Mouse (Mus musculus) midbrain, postnatal 0 days (tissue): ENCODE measurements around the gene Pp2d1. TPM values are rescaled to one million over a fixed set of nuclear protein-coding genes. Genes with fewer than 3 reads are reported as not detected.

Source experiments
- ATAC-seq: fragments of 200-750 bp; cut with Nextera tagmentation; 2 replicates; pipeline ENCODE4 v1.8.0; 2017; ENCODE audit warnings: moderate number of reproducible peaks, mild to moderate bottlenecking, moderate TSS enrichment, moderate library complexity; ENCODE audit not compliant: low FRiP score
- DNase-seq: peaks from one replicate; pipeline ENCODE4 v3.0.0-alpha.2; 2015; ENCODE audit warnings: low spot score
- H3K27ac ChIP-seq: fragments of 300-500 bp; sonication (generic); 2 replicates; pipeline ENCODE4 v1.5.1; 2014; ENCODE audit warnings: low read depth, mild to moderate bottlenecking, low read length, mixed read lengths
- H3K27me3 ChIP-seq: fragments of 300-500 bp; sonication (generic); 2 replicates; pipeline ENCODE4 v1.6.1; 2014; ENCODE audit warnings: low read length, control low read depth, mixed read lengths; ENCODE audit not compliant: insufficient read depth
- H3K36me3 ChIP-seq: fragments of 300-500 bp; sonication (generic); 2 replicates; pipeline ENCODE4 v1.6.1; 2014; ENCODE audit warnings: low read length, control low read depth, mixed read lengths; ENCODE audit not compliant: insufficient read depth
- H3K4me1 ChIP-seq: fragments of 300-500 bp; sonication (generic); 2 replicates; pipeline ENCODE4 v1.6.1; 2014; ENCODE audit warnings: mild to moderate bottlenecking, control low read depth, antibody characterized with exemption, low read length, mixed read lengths; ENCODE audit not compliant: insufficient read depth
- H3K4me2 ChIP-seq: fragments of 300-500 bp; sonication (generic); 2 replicates; pipeline ENCODE4 v1.6.1; 2014; ENCODE audit warnings: low read depth, mild to moderate bottlenecking, low read length, mixed read lengths; ENCODE audit not compliant: poor library complexity, severe bottlenecking
- H3K4me3 ChIP-seq: fragments of 300-500 bp; sonication (generic); 2 replicates; pipeline ENCODE4 v1.5.1; 2014; ENCODE audit warnings: low read depth, mild to moderate bottlenecking, low read length, moderate library complexity
- H3K9ac ChIP-seq: fragments of 300-500 bp; sonication (generic); replicated peaks from 2 replicates; pipeline ENCODE4 v1.6.1; 2014; ENCODE audit warnings: mild to moderate bottlenecking, low read length, moderate library complexity, mixed read lengths; ENCODE audit not compliant: poor library complexity, severe bottlenecking
- H3K9me3 ChIP-seq: fragments of 300-500 bp; sonication (generic); 2 replicates; pipeline ENCODE4 v1.6.1; 2016; ENCODE audit warnings: low read length, control low read depth
- CTCF ChIP-seq: IDR thresholded peaks from 2 replicates; pipeline ENCODE4 v1.5.1; 2016; ENCODE audit warnings: antibody characterized with exemption, mild to moderate bottlenecking
- WGBS: fragments of 180-500 bp; shearing (Covaris S2); extraction: QIAGEN DNeasy Blood & Tissue Kit; methylation state at CpG from one replicate; pipeline ENCODE4 v1.1.7; 2014; 5-methylcytosine and 5-hydroxymethylcytosine counted together
- polyA plus RNA-seq: library from polyadenylated mRNA; unstranded; fragments of >200 nt; fragmentation: Nextera tagmentation; extraction: Ambion mirVana; gene quantifications from 2 replicates; pipeline ENCODE4 v1.2.1, GENCODE M21; 2015
- total RNA-seq: library from RNA; depleted of rRNA; stranded (reverse); fragments of >200 nt; gene quantifications from 2 replicates; pipeline ENCODE4 v1.2.3, GENCODE M21; 2014

Gene Pp2d1
- total and polyA plus RNA-seq, 2 experiments from 2014 or later, result 0.42 TPM; not detected in 1

GRCm38 (mm10) chr17:53519364-53519763, 19.9 kb downstream of the Pp2d1 start:
- Histone ChIP-seq H3K27ac (no peak overlapping the region), H3K4me2 (no peak overlapping the region), H3K9me3 (no peaks in the 10 kb centered on the region), H3K4me3 (no peak overlapping the region), H3K4me1 (no peaks in the 10 kb centered on the region), H3K36me3 (no peaks in the 10 kb centered on the region), H3K27me3 (no peaks in the 10 kb centered on the region), H3K9ac (no peak overlapping the region)
- DNase-seq, result no peak
- ATAC-seq, result no peak
- TF ChIP-seq CTCF, result no peak

- Histone ChIP-seq H3K4me2 (no peak overlapping the region), H3K9ac (no peak overlapping the region), H3K4me3 (no peak overlapping the region), H3K9me3 (no peaks in the 10 kb centered on the region), H3K36me3 (no peaks in the 10 kb centered on the region), H3K4me1 (no peaks in the 10 kb centered on the region), H3K27me3 (no peaks in the 10 kb centered on the region), H3K27ac (no peak overlapping the region)
- ATAC-seq (no peak; the same call in 1 of the 2 replicates), DNase-seq (peak; percentile 63)
- peak; percentile 73 for TF ChIP-seq CTCF
- WGBS, result 74% methylated on average over 2 of the region's 2 CpGs
Observed at GRCm38 (mm10) chr17:53512311-53512951, 26.8 kb downstream of the Pp2d1 start.

- Histone ChIP-seq H3K27ac (no peak overlapping the region), H3K36me3 (peaks cover 22% of the 10 kb centered on the region; the same call in 1 of the 2 replicates), H3K4me2 (no peak overlapping the region), H3K9ac (no peak overlapping the region), H3K4me1 (no peaks in the 10 kb centered on the region), H3K27me3 (no peaks in the 10 kb centered on the region), H3K4me3 (no peak overlapping the region), H3K9me3 (no peaks in the 10 kb centered on the region)
- no peak for TF ChIP-seq CTCF
- no peak for ATAC-seq
- WGBS, result 98% methylated on average over 2 of the region's 2 CpGs
- DNase-seq, result no peak
Observed at GRCm38 (mm10) chr17:53502966-53503365, 36.3 kb downstream of the Pp2d1 start.

GRCm38 (mm10) chr17:53489007-53489378, 50.3 kb downstream of the Pp2d1 start:
- Histone ChIP-seq H3K27me3 (no peaks in the 10 kb centered on the region), H3K9ac (no peak overlapping the region), H3K36me3 (peaks cover 6% of the 10 kb centered on the region; the same call in 1 of the 2 replicates), H3K27ac (no peak overlapping the region), H3K4me2 (no peak overlapping the region), H3K9me3 (no peaks in the 10 kb centered on the region), H3K4me3 (no peak overlapping the region), H3K4me1 (no peaks in the 10 kb centered on the region)
- TF ChIP-seq CTCF, result no peak
- WGBS, result 94% methylated on average over 1 of the region's 1 CpGs
- no peak for ATAC-seq
- no peak for DNase-seq

GRCm38 (mm10) chr17:53488291-53489006, 50.8 kb downstream of the Pp2d1 start:
- no peak overlapping the region for H3K27ac ChIP-seq
- WGBS, result 97% methylated on average over 4 of the region's 4 CpGs
- DNase-seq (no peak), ATAC-seq (no peak)
- H3K9me3 ChIP-seq, result no peaks in the 10 kb centered on the region
- H3K9ac ChIP-seq, result no peak overlapping the region
- H3K4me3 ChIP-seq, result no peak overlapping the region
- no peaks in the 10 kb centered on the region for H3K4me1 ChIP-seq
- H3K36me3 ChIP-seq, result peaks cover 6% of the 10 kb centered on the region; the same call in 1 of the 2 replicates
- no peak for TF ChIP-seq CTCF
- H3K27me3 ChIP-seq, result no peaks in the 10 kb centered on the region
- H3K4me2 ChIP-seq, result no peak overlapping the region

- no peak for TF ChIP-seq CTCF
- DNase-seq (no peak), ATAC-seq (no peak)
- H3K4me2 ChIP-seq, result peak overlapping the region; percentile 79
- peaks cover 1% of the 10 kb centered on the region; the same call in 1 of the 2 replicates for H3K36me3 ChIP-seq
- H3K4me1 ChIP-seq, result peaks cover 5% of the 10 kb centered on the region; the same call in 1 of the 2 replicates
- H3K4me3 ChIP-seq, result peak overlapping the region; percentile 97
- H3K9me3 ChIP-seq, result no peaks in the 10 kb centered on the region
- WGBS, result 54% methylated on average over 7 of the region's 7 CpGs
- peak overlapping the region; percentile 91 for H3K9ac ChIP-seq
- no peak overlapping the region for H3K27ac ChIP-seq
- no peaks in the 10 kb centered on the region for H3K27me3 ChIP-seq
Observed at GRCm38 (mm10) chr17:53480433-53480832, 58.8 kb downstream of the Pp2d1 start.
